21 mouse cellular contexts compared by ENCODE assay signal in genomic region chr8:20979846-20980245, GRCm38 (mm10). TPM values are rescaled to one million over a fixed set of nuclear protein-coding genes. Genes with fewer than 3 reads are reported as not detected.
"Had no signal": no experiment of that assay in that cellular context is flagged by ENCODE, and none has a peak within 500 bp of the region (broad histone marks: within the 10 kb centered on the region; RNA-seq: fewer than 3 reads in every experiment).

No protein-coding gene starts in this region.

- DNase-seq: cerebellum, adult 9-10 months; cerebellum, adult 9-11 months; cerebellum, postnatal 10 days; cerebellum, postnatal 14 days; cerebellum, postnatal 25 days; cerebellum, postnatal 36 days; embryo, embryonic 11 days; forebrain, postnatal 0 days; gastrocnemius, adult 2 months; gastrocnemius, postnatal 10 days; gastrocnemius, postnatal 14 days; gastrocnemius, postnatal 25 days; gastrocnemius, postnatal 36 days; heart, adult 18-20 months; heart, adult 2 months had no signal

RNA-seq across cellular contexts. Expression of gene AY761185, which starts 35.3 kb away (rescaled TPM):
- total RNA-seq: common myeloid progenitor, adult 5-6 weeks; forebrain, postnatal 0 days; gastrocnemius, adult 18-20 months; gastrocnemius, adult 2 months; gastrocnemius, adult 8-10 months; gastrocnemius, postnatal 10 days; gastrocnemius, postnatal 14 days; gastrocnemius, postnatal 25 days; gastrocnemius, postnatal 36 days; gastrocnemius, postnatal 4 days; granulocyte monocyte progenitor cell, adult 5-6 weeks; heart, adult 18-20 months; heart, adult 2 months; heart, adult 8-10 months had no signal

RNA-seq across cellular contexts. Expression of gene Defa21, which starts 45.5 kb away (rescaled TPM):
- total RNA-seq: common myeloid progenitor, adult 5-6 weeks; forebrain, postnatal 0 days; gastrocnemius, adult 18-20 months; gastrocnemius, adult 2 months; gastrocnemius, adult 8-10 months; gastrocnemius, postnatal 10 days; gastrocnemius, postnatal 14 days; gastrocnemius, postnatal 25 days; gastrocnemius, postnatal 36 days; gastrocnemius, postnatal 4 days; granulocyte monocyte progenitor cell, adult 5-6 weeks; heart, adult 18-20 months; heart, adult 2 months; heart, adult 8-10 months had no signal

RNA-seq across cellular contexts. Expression of gene Gm6040, which starts 58.0 kb away (rescaled TPM):
- total RNA-seq: common myeloid progenitor, adult 5-6 weeks; forebrain, postnatal 0 days; gastrocnemius, adult 18-20 months; gastrocnemius, adult 2 months; gastrocnemius, adult 8-10 months; gastrocnemius, postnatal 10 days; gastrocnemius, postnatal 14 days; gastrocnemius, postnatal 25 days; gastrocnemius, postnatal 36 days; gastrocnemius, postnatal 4 days; granulocyte monocyte progenitor cell, adult 5-6 weeks; heart, adult 18-20 months; heart, adult 2 months; heart, adult 8-10 months had no signal
